Mouse (Mus musculus) monocyte, adult 2 months (primary cell): ENCODE measurements around the gene Nip7.
A peak's percentile ranks its signal among the peaks of the same experiment; 100 is the strongest.
"Not testable (repeated sequence)": the region's sequence is repeated elsewhere in the genome, so short reads cannot be mapped to it uniquely, and the experiment has no call there.

Source experiments
- DNase-seq, 2 experiments: peaks; one replicate each; pipeline ENCODE4 v3.0.0; 2022; ENCODE audit warnings: low spot score in 2 of 2, low read depth in 1 of 2

The Nip7 gene

DNA sequence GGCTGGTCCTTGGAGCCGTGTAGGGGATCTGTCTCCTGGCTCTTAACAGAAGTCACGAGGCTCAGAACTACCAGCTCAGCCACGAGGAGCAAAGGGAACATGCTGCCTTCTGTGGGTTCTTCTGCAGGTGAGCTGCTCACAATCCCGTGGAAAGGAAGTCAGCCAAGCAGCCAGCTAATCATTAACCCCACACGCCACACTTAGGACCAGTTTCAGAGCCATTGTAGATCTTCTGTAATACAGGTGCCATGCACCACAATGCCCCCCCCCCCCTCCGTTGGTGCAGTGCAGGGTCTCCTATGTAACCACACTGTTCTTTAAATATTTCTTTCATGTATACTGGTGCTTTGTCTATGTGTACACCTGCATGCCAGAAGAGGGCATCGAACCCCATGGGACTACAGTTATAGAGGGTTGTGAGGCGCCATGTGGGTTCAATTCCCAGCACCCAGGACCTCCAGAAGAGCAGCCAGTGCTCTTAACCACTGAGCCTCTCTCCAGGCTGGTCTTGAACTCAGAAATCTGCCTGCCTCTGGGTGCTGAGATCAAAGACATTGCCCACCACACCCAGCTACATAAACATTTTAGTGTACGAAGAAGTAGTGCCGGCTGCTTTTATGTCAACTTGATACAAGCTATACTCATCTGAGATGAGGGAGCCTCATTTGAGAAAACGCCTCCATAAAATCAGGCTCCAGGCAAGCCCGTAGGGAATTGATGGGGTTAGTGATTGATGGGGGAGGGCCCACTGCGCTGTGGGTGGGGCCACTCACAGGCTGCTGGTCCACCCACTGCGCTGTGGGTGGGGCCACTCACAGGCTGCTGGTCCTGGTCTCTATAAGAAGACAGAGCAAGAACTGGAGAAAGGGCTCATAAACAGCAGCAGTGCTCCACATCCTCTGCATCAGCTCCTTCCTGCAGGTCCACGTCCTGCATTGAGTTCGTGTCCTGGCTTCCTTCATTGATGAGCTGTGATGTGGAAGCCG is 9.1 kb downstream of the Nip7 start, which contains the start of gene Tmed6:
Tmed6 (minus strand) TSS at position 134 of the 986 bp plus-strand sequence.
- DNase-seq, result peak in 1 of 2 experiments; percentile 11

DNA sequence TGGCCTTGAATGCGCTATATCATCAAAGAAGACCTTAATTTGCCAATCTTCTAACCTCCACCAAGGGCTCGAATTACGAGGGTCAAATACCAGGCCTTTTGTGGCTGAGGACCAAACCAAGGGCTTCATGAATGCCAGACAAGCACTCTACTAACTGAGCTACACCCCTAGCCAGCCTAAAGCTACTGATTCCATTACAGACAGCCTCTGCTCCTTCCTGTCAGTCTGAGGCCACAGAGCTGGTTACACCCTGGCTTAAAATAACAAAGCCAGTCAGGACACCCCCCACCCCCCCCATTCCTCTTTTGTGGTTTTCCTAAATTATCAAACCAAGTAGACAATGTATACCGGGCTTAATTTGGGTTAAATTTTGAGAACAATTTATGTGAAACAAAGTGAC is 17.0 kb downstream of the Nip7 start:
- DNase-seq, result no peak

DNA sequence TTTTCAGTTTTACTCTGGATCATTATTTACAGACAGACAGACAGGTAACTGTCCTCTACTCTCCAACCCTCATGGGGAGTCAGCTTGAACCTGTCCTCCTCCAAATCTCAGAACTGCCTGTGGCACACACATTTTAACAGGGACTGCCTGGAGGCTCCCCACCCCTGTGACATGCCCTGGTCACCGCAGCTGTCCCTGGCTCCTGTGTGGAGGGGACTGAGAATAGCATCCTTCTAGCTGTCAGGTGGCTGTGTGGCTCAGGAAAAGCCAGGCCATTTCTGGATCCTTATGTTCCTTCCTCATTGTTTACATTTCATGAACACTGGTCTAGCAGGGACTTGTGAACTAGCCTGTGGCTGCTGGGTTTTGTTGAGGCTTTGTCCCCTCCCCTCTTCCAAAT is 17.5 kb downstream of the Nip7 start:
- no peak for DNase-seq

DNA sequence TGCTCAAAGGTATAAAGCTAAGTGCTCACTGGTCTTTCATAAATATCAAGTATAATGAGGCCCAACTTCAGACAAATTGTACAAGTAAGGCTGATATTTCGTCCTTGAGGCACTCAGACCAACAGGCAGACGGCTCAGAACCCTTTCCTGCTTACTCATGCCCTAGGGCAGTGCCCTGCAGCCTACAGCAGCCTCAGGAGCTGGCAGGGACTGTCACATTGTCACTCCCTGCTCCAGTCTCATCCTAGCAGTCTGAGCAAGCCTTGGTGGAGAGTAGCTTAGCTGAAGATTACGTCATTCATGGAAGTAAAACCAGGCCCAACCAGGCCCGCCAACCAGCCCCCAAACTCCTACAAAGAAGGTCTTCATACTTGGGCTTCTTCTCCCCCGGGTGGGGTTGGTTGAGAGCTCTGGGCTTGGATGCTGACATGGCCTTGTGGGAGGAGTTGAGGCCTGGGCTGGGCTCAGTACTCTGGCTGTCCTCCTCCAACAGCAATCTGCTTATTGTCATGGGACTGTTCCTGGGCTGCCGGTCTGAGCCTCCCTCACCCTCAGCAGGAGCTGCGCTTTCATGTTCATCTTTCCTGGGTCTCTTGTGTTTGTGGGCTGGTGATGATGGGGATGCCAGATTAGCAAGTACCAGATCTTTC is 19.7 kb downstream of the Nip7 start:
- no peak for DNase-seq

DNA sequence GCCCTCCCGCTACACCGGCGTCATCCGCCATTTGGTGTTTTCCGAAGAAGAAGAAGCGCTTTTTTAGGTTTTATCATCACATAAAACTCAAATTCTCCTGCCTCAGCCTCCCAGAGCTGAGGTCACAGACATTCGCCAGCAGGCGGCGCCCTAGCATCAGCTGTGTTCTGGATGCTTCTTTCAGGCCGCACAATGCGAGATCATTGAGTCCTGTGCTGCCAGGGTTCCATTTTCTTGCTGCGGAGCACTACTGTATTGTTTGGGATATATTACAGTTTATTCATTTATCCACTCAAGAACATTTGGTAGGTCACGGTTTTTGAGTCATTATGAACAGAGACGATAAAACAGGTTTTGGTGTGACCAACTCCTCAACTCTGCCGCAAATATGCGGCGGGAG is 28.7 kb downstream of the Nip7 start:
- DNase-seq, result no peak

DNA sequence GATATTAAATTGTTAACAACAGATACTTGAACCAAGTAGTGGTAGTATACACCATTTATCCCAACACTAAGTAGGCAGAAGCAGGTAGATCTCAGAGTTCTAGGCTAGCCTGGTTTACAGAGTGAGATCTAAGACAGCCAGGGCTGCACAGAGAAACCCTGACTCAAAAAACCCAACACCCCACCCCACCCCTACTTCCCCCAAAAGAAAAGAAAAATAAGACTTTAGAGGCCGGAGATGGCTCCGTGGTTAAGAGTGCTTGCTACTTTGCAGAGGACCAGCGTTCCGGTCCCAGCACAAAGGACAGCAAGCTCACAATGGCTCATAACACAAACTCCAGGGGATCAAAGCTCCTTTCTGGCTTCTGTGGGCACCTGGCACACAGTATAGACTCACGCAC is 29.3 kb downstream of the Nip7 start:
- DNase-seq, result no peak

DNA sequence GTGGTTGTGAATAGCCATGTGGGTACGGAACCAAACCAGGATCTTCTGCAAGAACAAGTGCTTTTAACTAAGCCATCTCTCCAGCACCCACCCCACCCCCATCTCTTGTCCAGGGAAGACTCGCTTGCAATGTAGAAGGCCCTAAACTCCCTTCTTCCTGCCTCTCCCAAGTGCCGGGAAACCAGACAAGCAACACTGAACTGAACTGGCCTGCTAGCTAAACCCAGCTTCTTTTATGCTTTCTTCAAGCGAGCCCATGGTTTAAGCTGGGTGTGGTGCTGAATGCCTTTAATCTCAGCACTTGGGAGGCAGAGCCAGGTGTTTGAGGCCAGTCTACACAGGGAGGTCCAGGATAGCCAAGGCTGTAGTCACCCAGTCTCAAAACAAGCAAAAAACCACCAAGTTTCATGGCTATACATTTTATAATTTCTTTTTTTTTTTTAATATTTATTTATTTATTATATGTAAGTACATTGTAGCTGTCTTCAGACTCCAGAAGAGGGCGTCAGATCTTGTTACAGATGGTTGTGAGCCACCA is 31.9 kb downstream of the Nip7 start:
- DNase-seq, result no peak

DNA sequence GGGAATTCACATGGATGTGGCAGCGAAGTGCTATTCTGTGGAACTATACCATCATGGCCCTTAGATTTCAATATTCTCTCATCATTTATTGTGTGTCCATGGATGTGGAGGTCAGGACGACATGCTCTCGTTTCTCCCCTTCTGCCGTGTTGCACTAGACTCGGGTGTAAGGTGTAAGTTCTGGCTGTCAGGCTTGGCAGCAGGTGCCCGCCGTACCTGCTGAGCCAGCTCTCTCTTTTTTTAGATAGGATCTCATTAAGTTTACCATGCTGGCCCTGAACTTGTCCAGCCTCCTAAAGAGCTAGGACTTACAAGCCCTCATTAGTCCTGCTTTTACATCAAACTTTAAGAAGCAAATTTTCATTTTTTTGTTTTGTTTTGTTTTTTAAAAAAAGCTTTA is 33.9 kb downstream of the Nip7 start:
- no peak for DNase-seq

DNA sequence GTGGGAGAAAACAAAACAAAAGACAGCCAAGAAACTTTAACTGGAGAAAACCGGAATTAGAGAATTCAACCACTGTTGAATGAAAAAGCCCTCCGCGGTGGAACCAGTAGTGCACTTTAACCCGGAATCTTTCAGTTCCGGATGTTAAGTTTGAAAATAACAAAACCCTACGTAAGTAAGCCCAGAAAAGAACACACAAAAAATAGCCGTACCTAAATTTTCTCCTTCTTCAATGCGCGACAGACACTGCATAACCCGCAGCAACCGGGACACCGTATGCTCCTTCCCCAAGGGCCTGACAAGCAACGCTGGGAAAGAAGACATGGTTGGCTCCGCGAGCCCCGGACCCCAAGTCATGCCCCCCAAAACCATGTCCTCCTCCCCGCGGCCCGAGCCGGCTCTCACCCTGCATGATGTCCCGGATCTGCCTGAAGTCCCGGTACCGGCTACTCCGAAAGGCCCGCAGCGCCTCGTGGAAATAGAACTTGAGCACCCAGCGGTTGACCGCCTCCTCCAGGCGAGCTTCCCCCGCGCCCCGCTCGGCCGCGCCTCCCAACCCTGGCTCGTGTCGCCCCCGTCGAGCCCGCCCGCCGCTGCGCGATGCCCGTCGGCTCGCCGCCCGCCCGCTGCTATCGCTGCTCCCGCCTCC is 39.2 kb downstream of the Nip7 start:
- peak in 1 of 2 experiments; percentile 4 for DNase-seq

DNA sequence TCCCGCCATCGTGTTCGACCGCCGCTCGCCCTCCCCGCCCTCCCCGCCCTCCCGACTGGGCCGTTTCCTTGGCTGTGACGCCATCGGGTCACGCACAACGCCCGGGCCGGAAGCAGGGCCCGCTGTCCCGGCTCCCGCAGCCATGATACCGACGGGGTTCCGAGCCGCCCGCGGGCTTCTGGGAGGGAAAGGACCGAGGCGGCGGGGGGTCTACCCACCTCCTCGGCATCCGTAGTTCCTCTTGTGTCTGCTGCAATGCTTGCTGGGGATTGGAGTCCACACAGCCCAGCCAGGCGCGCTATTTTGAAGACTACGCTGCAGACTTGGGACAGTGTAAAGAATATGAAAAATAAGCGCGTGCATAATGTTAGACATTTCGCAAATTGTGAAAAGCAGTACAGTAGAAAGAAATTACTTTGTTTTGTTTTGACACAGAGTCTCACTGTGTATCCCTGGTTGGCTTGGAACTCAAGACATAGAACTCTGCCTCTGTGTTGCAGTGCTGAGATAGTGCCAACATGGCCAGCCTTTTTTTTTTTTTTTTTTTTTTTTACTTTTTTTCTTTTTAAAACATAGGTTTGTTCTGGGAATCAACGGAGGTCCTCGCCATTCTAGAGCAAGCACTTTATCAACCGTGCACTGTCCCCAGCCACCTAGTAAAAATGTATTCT is 39.8 kb downstream of the Nip7 start, which contains the start of gene Terf2:
Terf2 (minus strand) TSS at position 182 of the 671 bp plus-strand sequence.
- peak; percentile 77 to 82 for DNase-seq

DNA sequence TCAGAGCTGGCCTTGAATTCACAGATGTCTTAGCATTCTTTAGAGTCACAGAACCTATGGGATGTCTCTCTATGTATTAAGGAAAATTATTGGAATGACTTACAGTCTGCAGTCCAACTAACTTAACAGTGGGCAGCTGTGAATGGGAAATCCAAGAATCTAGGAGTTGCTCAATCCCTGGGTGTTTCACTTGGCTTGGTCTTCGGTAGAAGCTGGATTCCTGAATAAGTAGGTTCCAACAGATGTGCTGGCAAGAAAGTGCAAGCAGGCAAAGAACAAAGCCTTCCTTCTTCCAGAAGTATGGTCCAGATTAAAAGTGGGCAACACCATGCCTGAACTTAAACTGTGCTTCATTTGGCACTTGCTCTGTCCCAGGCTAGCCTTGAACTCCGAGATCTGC is 44.0 kb downstream of the Nip7 start:
- no peak for DNase-seq

DNA sequence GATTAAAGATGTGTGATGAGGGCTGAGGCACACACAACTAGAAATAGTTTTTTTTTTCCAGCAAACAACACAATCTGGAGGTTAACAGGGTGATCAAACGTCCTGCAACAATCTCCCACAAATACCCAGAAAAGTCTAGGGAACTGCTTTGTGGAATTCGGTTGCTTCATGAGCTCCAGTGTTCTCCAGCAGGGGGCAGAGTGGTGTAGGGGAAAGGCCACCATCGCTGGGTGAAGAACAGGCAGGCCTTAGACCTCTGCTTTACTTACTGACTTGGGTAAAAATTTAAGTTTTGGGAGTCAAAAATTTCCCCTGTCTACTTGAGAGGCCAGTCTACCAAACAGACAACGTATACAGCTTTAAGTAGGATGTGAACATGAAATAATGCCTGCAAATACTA is 47.9 kb downstream of the Nip7 start:
- peak in 1 of 2 experiments; percentile 20 for DNase-seq

DNA sequence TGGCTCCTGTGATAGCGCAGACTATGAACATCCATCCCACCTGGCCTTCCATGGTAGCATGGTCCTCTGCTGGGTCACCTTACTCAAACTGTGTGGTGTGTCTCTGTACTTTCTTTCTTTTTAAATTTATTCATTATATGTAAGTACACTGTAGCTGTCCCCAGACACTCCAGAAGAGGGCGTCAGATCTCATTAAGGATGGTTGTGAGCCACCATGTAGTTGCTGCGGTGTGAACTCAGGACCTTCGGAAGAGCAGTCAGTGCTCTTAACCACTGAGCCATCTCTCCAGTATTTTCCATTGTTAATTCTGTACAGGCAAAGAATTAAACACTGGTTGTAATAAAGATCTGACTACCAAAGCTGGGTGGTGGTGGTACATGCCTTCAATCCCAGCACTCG is 51.4 kb downstream of the Nip7 start:
- not testable (repeated sequence) for DNase-seq

DNA sequence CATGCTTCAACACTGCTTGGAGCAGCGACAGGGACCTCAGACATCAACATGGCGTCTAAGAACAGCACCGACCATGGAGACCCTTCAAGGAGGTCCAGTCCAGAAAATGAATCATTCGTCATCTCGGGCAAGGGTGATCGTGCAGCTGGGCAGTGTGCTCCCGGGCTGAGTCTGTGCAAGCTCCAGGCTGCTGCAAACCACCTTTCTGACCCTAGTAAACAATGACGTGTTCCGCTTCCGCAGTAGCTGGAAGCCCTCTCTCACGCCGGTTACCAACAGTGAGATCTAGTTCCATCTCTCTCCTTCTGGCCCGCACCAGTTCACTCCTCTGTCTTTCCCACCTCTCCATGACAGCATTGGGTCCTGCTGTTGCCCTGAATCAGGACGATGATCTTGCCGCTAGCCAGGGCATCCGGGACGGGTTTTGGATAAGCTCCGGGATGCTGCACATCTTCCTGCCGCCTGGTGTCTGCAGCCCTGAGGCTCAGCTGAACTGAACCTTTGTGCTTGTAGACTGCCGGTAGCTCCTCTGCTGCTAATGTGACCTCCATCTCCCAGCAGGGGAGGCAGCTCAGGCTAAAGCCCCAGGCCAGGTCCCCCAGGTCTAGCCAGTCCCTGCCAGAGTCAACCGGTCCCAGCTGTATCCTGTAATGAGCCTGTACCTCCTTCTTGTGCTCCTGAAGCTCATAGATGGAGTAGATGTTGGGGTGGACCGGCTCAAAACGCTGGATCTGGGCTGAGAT is 52.5 kb downstream of the Nip7 start:
- DNase-seq, result no peak

DNA sequence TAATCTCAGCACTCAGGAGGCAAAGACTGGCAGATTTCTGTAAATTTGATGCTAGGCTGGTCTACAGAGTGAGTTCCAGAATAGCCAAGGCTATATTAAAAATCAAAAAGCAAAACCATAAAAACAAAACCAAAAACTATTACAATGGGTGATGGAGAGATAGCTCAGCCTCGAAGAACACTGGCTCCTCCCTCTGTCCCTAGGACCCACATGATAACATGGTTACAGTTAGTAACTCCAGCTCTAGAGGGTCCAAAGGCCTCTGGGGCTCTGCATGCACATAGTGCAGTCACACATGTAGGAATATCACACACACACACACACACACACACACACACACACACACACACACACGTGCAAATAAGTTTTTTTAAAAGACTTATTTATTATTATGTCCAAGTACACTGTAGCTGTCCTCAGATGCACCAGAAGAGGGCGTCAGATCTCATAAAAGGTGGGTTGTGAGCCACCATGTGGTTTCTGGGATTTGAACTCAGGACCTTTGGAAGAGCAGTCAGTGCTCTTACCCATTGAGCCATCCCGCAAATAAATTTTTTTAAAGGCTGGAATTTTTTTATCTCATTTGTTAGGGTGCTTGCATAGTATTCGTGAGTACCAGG is 53.2 kb downstream of the Nip7 start:
- no peak for DNase-seq
